Mouse (Mus musculus): Measurements from ENCODE around the gene Cd44. TPM values are rescaled to one million over a fixed set of nuclear protein-coding genes. Genes with fewer than 3 reads are reported as not detected.

The Cd44 gene
- polyA plus RNA-seq, 1 experiment: 19.3 TPM

DNA sequence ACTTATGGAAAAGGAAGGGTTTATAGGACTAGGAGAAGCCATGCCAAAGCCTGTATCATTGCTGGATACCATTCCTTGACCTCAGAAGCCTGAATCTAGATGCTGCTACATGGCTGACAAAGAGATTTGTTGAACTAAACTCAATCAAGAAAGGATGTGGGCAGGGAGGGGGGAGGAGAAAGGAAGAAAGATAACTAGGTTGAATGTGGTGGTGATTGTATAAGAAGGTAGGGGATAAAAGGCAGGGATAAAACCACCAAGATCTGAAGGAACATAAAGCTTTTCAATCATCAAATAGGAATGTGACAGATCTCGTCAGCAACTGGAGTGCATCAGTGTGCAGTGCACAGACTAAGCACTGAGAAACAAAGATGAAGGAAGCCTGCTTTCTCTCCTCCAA, 7.9 kb upstream of the Cd44 start:
- Histone ChIP-seq H3K4me1 (replicated peaks; ENCODE audit: control insufficient read depth, insufficient read depth, low read length) (peaks cover 16% of the 10 kb centered on the region), H3K27ac (ENCODE audit: control insufficient read depth, insufficient read depth, low read length) (no peak overlapping the region), H3K27me3 (ENCODE audit: control insufficient read depth, insufficient read depth, low read length) (no peaks in the 10 kb centered on the region), H3K4me3 (ENCODE audit: control insufficient read depth, insufficient read depth, low read length) (no peak overlapping the region), H3K36me3 (ENCODE audit: control insufficient read depth, insufficient read depth, low read length) (no peaks in the 10 kb centered on the region)
- DNase-seq: peak; percentile 19
- TF ChIP-seq POLR2A (IDR thresholded peaks at IDR 0.05; ENCODE audit: control insufficient read depth, extremely low read depth, insufficient read depth, low read length, poor library complexity) (no peak), CTCF (IDR thresholded peaks at IDR 0.05; ENCODE audit: borderline replicate concordance, control insufficient read depth, extremely low read depth, insufficient read depth, low read length, poor library complexity) (no peak)
- WGBS: 15% methylated on average over 1 of the region's 1 CpGs

DNA sequence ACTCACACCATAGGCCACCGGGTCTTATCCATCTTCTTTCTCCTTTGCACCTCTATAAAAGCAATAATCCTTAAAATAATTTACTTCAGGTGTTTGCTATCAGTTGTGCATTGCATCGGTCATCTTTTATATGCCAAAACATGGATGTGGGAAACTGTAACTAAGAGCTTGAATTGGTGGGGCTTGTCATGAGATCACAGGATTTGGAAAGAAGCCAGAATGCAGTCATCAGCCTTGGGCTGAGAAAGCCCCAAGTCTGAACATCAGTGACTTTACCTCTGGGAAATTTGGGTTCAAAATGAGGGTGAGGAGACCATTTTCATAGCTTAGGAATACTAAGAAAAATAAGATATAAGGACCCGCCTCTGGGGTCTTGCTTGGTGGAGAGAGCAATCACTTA, 4.1 kb upstream of the Cd44 start:
- Histone ChIP-seq H3K27ac (ENCODE audit: control insufficient read depth, insufficient read depth, low read length) (no peak overlapping the region), H3K4me1 (replicated peaks; ENCODE audit: control insufficient read depth, insufficient read depth, low read length) (peaks cover 11% of the 10 kb centered on the region), H3K36me3 (ENCODE audit: control insufficient read depth, insufficient read depth, low read length) (no peaks in the 10 kb centered on the region), H3K4me3 (ENCODE audit: control insufficient read depth, insufficient read depth, low read length) (no peak overlapping the region), H3K27me3 (ENCODE audit: control insufficient read depth, insufficient read depth, low read length) (no peaks in the 10 kb centered on the region)
- TF ChIP-seq CTCF (IDR thresholded peaks at IDR 0.05; ENCODE audit: borderline replicate concordance, control insufficient read depth, extremely low read depth, insufficient read depth, low read length, poor library complexity) (no peak), POLR2A (IDR thresholded peaks at IDR 0.05; ENCODE audit: control insufficient read depth, extremely low read depth, insufficient read depth, low read length, poor library complexity) (no peak)
- WGBS: 96% methylated on average over 3 of the region's 3 CpGs
- no peak for DNase-seq

DNA sequence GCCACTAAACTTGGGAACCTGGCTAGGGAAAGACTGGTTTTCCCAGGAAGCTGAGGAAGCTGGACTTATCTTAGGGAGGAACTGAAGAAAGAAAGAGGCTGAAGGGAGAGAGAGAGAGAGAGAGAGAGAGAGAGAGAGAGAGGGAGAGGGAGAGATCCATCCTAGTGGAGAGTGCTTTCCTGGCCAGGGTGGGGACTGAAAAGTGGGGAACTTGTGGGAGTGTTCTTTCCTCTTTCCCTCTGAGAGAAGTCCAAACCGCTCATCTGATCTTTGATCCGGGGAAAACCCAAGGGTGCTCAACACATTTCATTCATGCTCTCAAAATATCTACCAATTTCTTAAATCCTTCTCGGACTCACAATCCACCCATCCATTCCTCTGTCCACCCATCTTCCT, 361 bp upstream of the Cd44 start:
- H3K4me1 ChIP-seq (replicated peaks; ENCODE audit: control insufficient read depth, insufficient read depth, low read length): peaks cover 19% of the 10 kb centered on the region
- no peaks in the 10 kb centered on the region for H3K27me3 ChIP-seq (ENCODE audit: control insufficient read depth, insufficient read depth, low read length)
- TF ChIP-seq POLR2A (IDR thresholded peaks at IDR 0.05; ENCODE audit: control insufficient read depth, extremely low read depth, insufficient read depth, low read length, poor library complexity): no peak
- TF ChIP-seq CTCF (IDR thresholded peaks at IDR 0.05; ENCODE audit: borderline replicate concordance, control insufficient read depth, extremely low read depth, insufficient read depth, low read length, poor library complexity): no peak
- H3K36me3 ChIP-seq (ENCODE audit: control insufficient read depth, insufficient read depth, low read length): no peaks in the 10 kb centered on the region
- DNase-seq: no peak
- WGBS: 65% methylated on average over 3 of the region's 3 CpGs
- H3K4me3 ChIP-seq (ENCODE audit: control insufficient read depth, insufficient read depth, low read length): no peak overlapping the region
- no peak overlapping the region for H3K27ac ChIP-seq (ENCODE audit: control insufficient read depth, insufficient read depth, low read length)

DNA sequence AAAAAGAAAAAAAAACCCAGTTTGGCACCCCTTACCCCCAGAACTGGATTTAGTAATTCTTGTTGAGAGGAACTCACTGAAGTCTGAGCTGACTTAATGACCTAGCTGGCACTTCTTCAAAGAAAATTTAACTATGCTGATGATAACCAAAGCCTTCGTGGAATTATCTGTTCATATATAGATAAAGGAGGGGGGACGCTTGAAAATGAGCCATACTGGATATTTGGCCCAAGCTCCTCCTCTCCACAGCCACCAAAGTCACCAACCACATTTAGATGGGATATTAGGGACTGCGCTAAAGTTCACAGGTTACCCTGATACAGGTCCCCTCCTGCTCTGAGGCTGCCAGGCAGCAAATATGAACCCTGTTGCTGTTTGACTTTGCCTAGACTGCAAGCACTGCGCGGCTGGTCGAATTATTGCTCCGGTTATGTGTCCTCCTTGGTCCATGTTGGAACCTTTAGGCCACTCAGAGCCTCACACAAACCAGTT, 1.2 kb downstream of the Cd44 start:
- Histone ChIP-seq H3K27me3 (ENCODE audit: control insufficient read depth, insufficient read depth, low read length) (no peaks in the 10 kb centered on the region), H3K4me1 (replicated peaks; ENCODE audit: control insufficient read depth, insufficient read depth, low read length) (peaks cover 22% of the 10 kb centered on the region), H3K36me3 (ENCODE audit: control insufficient read depth, insufficient read depth, low read length) (no peaks in the 10 kb centered on the region), H3K4me3 (ENCODE audit: control insufficient read depth, insufficient read depth, low read length) (peak overlapping the region; percentile 56), H3K27ac (ENCODE audit: control insufficient read depth, insufficient read depth, low read length) (no peak overlapping the region)
- peak; percentile 23 for DNase-seq
- 20% methylated on average over 7 of the region's 7 CpGs for WGBS
- TF ChIP-seq POLR2A (IDR thresholded peaks at IDR 0.05; ENCODE audit: control insufficient read depth, extremely low read depth, insufficient read depth, low read length, poor library complexity) (no peak), CTCF (IDR thresholded peaks at IDR 0.05; ENCODE audit: borderline replicate concordance, control insufficient read depth, extremely low read depth, insufficient read depth, low read length, poor library complexity) (no peak)

DNA sequence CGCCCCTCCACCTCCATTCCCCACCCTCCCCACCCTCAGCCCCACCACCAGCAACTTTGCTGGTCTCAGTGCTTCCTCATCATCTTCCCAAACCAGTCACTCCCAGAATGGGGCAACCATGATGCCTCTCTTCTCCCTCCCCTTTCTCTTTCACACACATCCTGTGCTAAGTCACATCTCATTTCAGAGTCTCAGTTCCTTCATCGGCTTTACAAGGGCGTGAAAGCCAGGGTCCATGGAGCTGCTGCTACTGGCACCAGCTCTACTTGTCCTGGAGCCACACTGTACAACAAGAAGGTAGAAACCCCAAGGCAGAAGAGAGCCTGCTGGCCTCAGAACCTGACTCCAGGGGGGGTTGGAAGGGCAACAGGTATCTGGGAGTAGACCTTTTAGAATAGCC, 2.2 kb downstream of the Cd44 start:
- H3K27me3 ChIP-seq (ENCODE audit: control insufficient read depth, insufficient read depth, low read length): no peaks in the 10 kb centered on the region
- H3K4me1 ChIP-seq (replicated peaks; ENCODE audit: control insufficient read depth, insufficient read depth, low read length): peaks cover 26% of the 10 kb centered on the region
- no peak for DNase-seq
- WGBS: 24% methylated on average over 3 of the region's 3 CpGs
- no peak overlapping the region for H3K27ac ChIP-seq (ENCODE audit: control insufficient read depth, insufficient read depth, low read length)
- no peaks in the 10 kb centered on the region for H3K36me3 ChIP-seq (ENCODE audit: control insufficient read depth, insufficient read depth, low read length)
- TF ChIP-seq CTCF (IDR thresholded peaks at IDR 0.05; ENCODE audit: borderline replicate concordance, control insufficient read depth, extremely low read depth, insufficient read depth, low read length, poor library complexity): no peak
- TF ChIP-seq POLR2A (IDR thresholded peaks at IDR 0.05; ENCODE audit: control insufficient read depth, extremely low read depth, insufficient read depth, low read length, poor library complexity): no peak
- no peak overlapping the region for H3K4me3 ChIP-seq (ENCODE audit: control insufficient read depth, insufficient read depth, low read length)

DNA sequence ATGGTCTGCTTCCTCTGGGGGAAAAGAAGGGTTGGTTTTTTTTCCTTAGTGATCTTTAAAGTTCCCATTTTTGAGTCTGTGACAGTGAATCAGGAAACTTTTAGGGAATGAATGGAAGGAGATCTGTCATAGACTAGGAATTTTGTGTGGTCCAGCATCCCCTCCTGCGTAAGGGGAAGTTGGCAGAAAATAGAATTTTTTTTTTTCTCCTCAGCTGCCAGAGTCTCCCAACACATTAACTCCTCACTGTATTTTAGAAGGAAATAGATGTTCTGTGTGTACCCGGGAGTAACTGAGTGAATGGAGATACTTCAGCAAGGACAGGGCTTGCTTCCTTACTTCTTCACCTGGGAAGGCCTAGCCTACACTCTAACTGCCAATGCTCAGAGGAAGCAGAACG, 2.9 kb downstream of the Cd44 start:
- Histone ChIP-seq H3K4me3 (ENCODE audit: control insufficient read depth, insufficient read depth, low read length) (no peak overlapping the region), H3K27me3 (ENCODE audit: control insufficient read depth, insufficient read depth, low read length) (no peaks in the 10 kb centered on the region), H3K27ac (ENCODE audit: control insufficient read depth, insufficient read depth, low read length) (no peak overlapping the region), H3K4me1 (replicated peaks; ENCODE audit: control insufficient read depth, insufficient read depth, low read length) (peaks cover 26% of the 10 kb centered on the region), H3K36me3 (ENCODE audit: control insufficient read depth, insufficient read depth, low read length) (no peaks in the 10 kb centered on the region)
- 65% methylated on average over 3 of the region's 3 CpGs for WGBS
- no peak for DNase-seq
- no peak for TF ChIP-seq CTCF (IDR thresholded peaks at IDR 0.05; ENCODE audit: borderline replicate concordance, control insufficient read depth, extremely low read depth, insufficient read depth, low read length, poor library complexity)
- TF ChIP-seq POLR2A (IDR thresholded peaks at IDR 0.05; ENCODE audit: control insufficient read depth, extremely low read depth, insufficient read depth, low read length, poor library complexity): no peak

DNA sequence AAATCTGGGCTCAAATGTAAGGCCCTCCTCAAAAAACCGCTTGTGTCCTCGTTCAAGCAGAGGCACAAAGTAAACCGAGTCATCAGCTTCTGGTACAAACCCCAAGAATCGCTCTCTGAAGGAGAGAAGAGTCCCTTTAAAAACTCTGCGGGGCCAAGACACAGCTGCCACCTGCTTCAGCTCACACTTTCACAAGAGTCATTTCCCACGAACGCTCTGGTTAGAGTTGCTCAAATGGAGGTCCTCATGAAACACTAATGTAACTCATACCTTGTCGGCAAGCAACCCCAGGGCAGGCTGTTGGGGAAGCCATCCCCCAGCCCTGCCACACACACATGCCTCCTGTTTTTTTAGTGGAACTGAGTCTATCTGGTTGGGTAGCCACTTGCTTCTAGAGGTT, 5.3 kb downstream of the Cd44 start:
- Histone ChIP-seq H3K36me3 (ENCODE audit: control insufficient read depth, insufficient read depth, low read length) (no peaks in the 10 kb centered on the region), H3K27ac (ENCODE audit: control insufficient read depth, insufficient read depth, low read length) (no peak overlapping the region), H3K4me1 (replicated peaks; ENCODE audit: control insufficient read depth, insufficient read depth, low read length) (peaks cover 22% of the 10 kb centered on the region), H3K4me3 (ENCODE audit: control insufficient read depth, insufficient read depth, low read length) (no peak overlapping the region), H3K27me3 (ENCODE audit: control insufficient read depth, insufficient read depth, low read length) (no peaks in the 10 kb centered on the region)
- no peak for DNase-seq
- 33% methylated on average over 8 of the region's 8 CpGs for WGBS
- TF ChIP-seq POLR2A (IDR thresholded peaks at IDR 0.05; ENCODE audit: control insufficient read depth, extremely low read depth, insufficient read depth, low read length, poor library complexity) (no peak), CTCF (IDR thresholded peaks at IDR 0.05; ENCODE audit: borderline replicate concordance, control insufficient read depth, extremely low read depth, insufficient read depth, low read length, poor library complexity) (no peak)

Data from thymus, adult 2 months (tissue).